Mouse (Mus musculus): ENCODE measurements around the gene Hk3. TPM values are rescaled to one million over a fixed set of nuclear protein-coding genes. Genes with fewer than 3 reads are reported as not detected.

Hk3 gene
- polyA plus RNA-seq (2012; ENCODE audit: low replicate concordance) = 2.9 and 4.8 TPM in 2 replicates

DNA sequence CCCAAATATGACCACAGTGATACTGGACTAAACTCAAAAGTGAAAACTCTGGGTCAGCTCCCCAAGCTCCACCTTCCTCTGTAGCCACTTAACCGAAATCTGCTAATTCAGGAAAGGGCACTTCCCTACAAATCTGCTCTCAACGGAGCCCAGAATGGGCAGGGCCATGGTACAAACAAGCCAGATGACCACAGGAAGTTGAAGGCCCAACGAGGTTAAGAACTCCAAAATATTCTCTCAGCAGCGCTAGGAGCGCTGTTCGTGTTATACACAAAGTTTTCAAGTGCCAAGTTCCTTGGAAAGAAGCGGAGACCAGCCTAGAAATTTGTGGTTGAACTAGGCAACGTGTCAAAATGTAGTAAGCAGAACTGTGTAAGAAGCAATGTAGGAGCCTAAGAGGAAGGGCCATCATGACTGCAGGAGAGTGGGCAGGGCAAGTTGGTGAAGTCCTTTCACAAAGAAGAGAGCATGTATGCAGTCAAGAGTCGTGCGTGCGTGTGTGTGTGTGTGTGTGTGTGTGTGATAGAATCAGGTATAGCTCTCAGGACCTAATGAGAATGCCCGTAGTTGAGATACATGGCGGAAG lies at the start of gene Hk3:
Gene Hk3 (minus strand): TSS at position 192 of the 586 bp plus-strand sequence.

Other genes with a start within 250 kb of the Hk3 start
- gene Eif4e1b, start 237.4 kb downstream of the Hk3 start, polyA plus RNA-seq (2012; ENCODE audit: low replicate concordance) = 0.09 TPM in 1 of 2 replicates, not detected in the other
- 2.2 and 2.8 TPM in 2 replicates for gene Tspan17, start 232.0 kb downstream of the Hk3 start, polyA plus RNA-seq (2012; ENCODE audit: low replicate concordance)
- 0.96 and 1.5 TPM in 2 replicates for gene Unc5a, start 72.0 kb downstream of the Hk3 start, polyA plus RNA-seq (2012; ENCODE audit: low replicate concordance)
- gene Uimc1, start 78.9 kb upstream of the Hk3 start, polyA plus RNA-seq (2012; ENCODE audit: low replicate concordance) = 2.4 and 3.0 TPM in 2 replicates
- 6.4 and 13.6 TPM in 2 replicates for gene Zfp346, start 83.9 kb upstream of the Hk3 start, polyA plus RNA-seq (2012; ENCODE audit: low replicate concordance)
- not detected in 2 replicates for gene Gm17617, start 112.2 kb upstream of the Hk3 start, polyA plus RNA-seq (2012; ENCODE audit: low replicate concordance)
- 0.10 and 0.15 TPM in 2 replicates for gene Fgfr4, start 131.3 kb upstream of the Hk3 start, polyA plus RNA-seq (2012; ENCODE audit: low replicate concordance)
- 8.3 and 20.7 TPM in 2 replicates for gene Nsd1, start 188.4 kb upstream of the Hk3 start, polyA plus RNA-seq (2012; ENCODE audit: low replicate concordance)

Measured in leukemia stem cell, adult 10-12 weeks (primary cell).